Mouse (Mus musculus) intestine, embryonic 16.5 days (tissue): ENCODE measurements at regions not wholly inside any gene's neighbourhood (a gene's known extent, or its start where the extent isn't known, plus 50 kb on each side); places are given as distances from the start of the nearest gene placed in this dataset.

Experiments used
- ATAC-seq: fragments of 200-750 bp; cut with Nextera tagmentation; 2 replicates; pipeline ENCODE4 v1.8.0; 2017; ENCODE audit warnings: moderate TSS enrichment, moderate library complexity
- H3K27ac ChIP-seq: fragments of 300-500 bp; sonication (generic); 2 replicates; pipeline ENCODE4 v1.5.1; 2014; ENCODE audit warnings: mild to moderate bottlenecking, low read length
- H3K27me3 ChIP-seq: fragments of 300-500 bp; sonication (generic); replicated peaks from 2 replicates; pipeline ENCODE4 v1.6.1; 2014; ENCODE audit warnings: low read length, control low read depth, mixed read lengths; ENCODE audit not compliant: control insufficient read depth, insufficient read depth
- H3K36me3 ChIP-seq: fragments of 300-500 bp; sonication (generic); 2 replicates; pipeline ENCODE4 v1.6.1; 2014; ENCODE audit warnings: low read length, control low read depth; ENCODE audit not compliant: control insufficient read depth, insufficient read depth
- H3K4me1 ChIP-seq: fragments of 300-500 bp; sonication (generic); 2 replicates; pipeline ENCODE4 v1.6.1; 2014; ENCODE audit warnings: low read length, control low read depth, mixed read lengths; ENCODE audit not compliant: control insufficient read depth, insufficient read depth
- H3K4me2 ChIP-seq: fragments of 300-500 bp; sonication (generic); 2 replicates; pipeline ENCODE4 v1.6.1; 2014; ENCODE audit warnings: low read depth, low read length, control low read depth
- H3K4me3 ChIP-seq: fragments of 300-500 bp; sonication (generic); 2 replicates; pipeline ENCODE4 v1.5.1; 2014; ENCODE audit warnings: mild to moderate bottlenecking, low read length
- H3K9ac ChIP-seq: fragments of 300-500 bp; sonication (generic); 2 replicates; pipeline ENCODE4 v1.6.1; 2014; ENCODE audit warnings: low read depth, low read length
- H3K9me3 ChIP-seq: fragments of 300-500 bp; sonication (generic); 2 replicates; pipeline ENCODE4 v1.6.1; 2016; ENCODE audit warnings: low read length, control low read depth; ENCODE audit not compliant: control insufficient read depth
- WGBS: fragments of 180-500 bp; shearing (Covaris S2); extraction: QIAGEN DNeasy Blood & Tissue Kit; methylation state at CpG from one replicate; pipeline ENCODE4 v1.1.7; 2014; 5-methylcytosine and 5-hydroxymethylcytosine counted together

- no peaks in the 10 kb centered on the region for H3K9me3 ChIP-seq
- H3K4me2 ChIP-seq: no peak overlapping the region
- H3K36me3 ChIP-seq: no peaks in the 10 kb centered on the region
- WGBS: 23% methylated on average over 11 of the region's 11 CpGs
- peak overlapping the region; percentile 25 for H3K27ac ChIP-seq
- H3K27me3 ChIP-seq: no peaks in the 10 kb centered on the region
- H3K4me1 ChIP-seq: peaks cover 34% of the 10 kb centered on the region
- ATAC-seq: peak; percentile 49
- no peak overlapping the region for H3K9ac ChIP-seq
- no peak overlapping the region for H3K4me3 ChIP-seq
Measured at GRCm38 (mm10) chr13:97452386-97453089, 211.6 kb downstream of the Enc1 start.

DNA sequence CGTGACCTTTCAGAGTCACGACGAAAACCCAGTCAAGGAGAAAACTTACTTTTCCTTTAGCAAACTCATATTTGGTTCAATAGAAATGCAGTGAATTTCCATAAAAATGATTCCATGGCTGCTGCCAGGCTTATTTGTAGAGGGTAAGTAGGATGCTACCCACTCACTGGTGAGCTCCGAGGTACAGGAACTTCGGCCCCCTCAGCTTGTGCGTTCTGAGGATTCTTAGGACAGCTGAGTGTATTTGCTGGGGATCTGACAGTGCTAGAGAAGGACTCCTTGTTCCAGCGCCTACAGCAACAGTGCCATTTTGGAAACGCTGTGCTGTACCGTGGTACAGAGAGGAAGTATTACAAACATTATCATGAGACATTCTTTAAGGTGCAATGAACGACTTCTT is 210.4 kb downstream of the Enc1 start:
- H3K4me3 ChIP-seq: no peak overlapping the region
- no peaks in the 10 kb centered on the region for H3K36me3 ChIP-seq
- ATAC-seq: no peak
- no peak overlapping the region for H3K27ac ChIP-seq
- no peaks in the 10 kb centered on the region for H3K27me3 ChIP-seq
- no peak overlapping the region for H3K4me2 ChIP-seq
- WGBS: 56% methylated on average over 10 of the region's 10 CpGs
- H3K9ac ChIP-seq: no peak overlapping the region
- H3K4me1 ChIP-seq: peaks cover 34% of the 10 kb centered on the region
- H3K9me3 ChIP-seq: no peaks in the 10 kb centered on the region

DNA sequence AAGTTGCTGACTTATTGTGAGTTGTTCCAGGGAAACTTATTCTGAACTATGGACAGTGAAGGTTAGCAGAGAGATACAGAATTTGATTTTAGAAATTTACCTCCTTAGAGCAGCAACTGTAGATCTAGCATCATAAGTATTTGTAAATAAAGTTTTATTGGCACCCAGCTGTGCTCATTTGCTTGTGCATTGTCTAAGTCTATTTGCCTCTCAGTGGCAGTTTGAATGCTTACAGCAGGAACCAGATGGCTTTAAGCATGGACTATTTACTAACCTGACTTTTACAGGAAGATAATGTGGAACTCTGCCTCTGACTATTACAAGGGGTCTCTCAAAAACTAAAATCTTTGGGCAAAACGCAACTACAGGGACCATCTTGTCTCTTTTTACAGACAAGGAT is 207.2 kb downstream of the Enc1 start:
- WGBS: 98% methylated on average over 1 of the region's 1 CpGs
- H3K36me3 ChIP-seq: no peaks in the 10 kb centered on the region
- no peak for ATAC-seq
- no peaks in the 10 kb centered on the region for H3K27me3 ChIP-seq
- no peak overlapping the region for H3K9ac ChIP-seq
- peaks cover 28% of the 10 kb centered on the region for H3K4me1 ChIP-seq
- no peak overlapping the region for H3K4me3 ChIP-seq
- H3K9me3 ChIP-seq: no peaks in the 10 kb centered on the region
- no peak overlapping the region for H3K4me2 ChIP-seq
- H3K27ac ChIP-seq: no peak overlapping the region

DNA sequence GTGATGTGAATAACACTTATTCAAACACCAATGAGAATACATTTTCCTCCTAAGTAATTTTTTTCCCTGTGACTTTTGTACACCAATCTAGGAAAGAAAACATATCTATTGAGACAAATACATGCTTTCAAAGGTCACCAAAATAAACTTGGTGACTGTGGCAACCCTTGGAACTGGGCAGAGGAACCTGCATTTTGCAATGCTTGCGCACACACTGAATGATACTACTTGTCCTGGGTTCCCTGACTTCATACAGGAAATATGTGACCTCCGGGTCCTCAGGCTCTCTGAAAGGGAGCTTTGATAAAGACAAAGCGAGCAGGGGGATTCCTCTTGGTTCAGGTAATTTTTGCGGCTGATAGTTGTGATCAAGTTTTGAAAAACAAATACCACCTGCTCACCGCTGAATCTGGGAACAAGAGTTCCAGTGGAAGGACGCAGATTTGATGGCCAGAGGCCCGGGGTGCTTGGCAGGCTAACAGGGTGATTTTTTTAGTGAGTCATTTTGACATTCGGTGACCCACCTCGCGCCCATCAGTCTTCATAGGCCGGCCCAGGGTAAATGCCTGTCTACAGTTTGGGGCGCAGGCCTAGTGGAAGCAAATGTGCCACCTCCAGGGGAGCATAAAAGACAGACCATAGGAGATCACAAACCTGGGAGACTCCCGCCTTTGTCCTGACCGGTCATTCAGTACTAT is 203.0 kb downstream of the Enc1 start:
- Histone ChIP-seq H3K36me3 (no peaks in the 10 kb centered on the region), H3K4me3 (no peak overlapping the region), H3K9me3 (no peaks in the 10 kb centered on the region), H3K9ac (no peak overlapping the region), H3K4me2 (no peak overlapping the region), H3K27me3 (no peaks in the 10 kb centered on the region), H3K4me1 (peaks cover 25% of the 10 kb centered on the region), H3K27ac (no peak overlapping the region)
- 73% methylated on average over 14 of the region's 14 CpGs for WGBS
- no peak for ATAC-seq

DNA sequence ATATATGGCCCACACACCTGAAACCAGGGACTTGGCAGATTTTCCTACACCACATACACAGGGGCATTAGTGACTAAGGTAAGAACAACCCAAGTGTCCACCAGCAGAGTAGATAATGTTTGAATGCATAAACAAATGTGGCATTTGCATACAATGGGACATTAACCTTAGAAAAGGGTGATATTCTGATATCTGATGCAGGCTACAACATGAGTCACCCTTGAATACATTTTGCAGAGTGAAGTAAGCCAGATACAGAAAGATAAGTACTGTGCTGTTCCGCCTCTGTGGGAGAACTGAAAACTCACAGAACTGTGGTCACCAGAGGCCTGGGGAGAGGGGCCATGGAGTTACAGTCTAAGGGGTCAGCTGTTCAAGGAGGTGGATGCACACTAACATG is 201.9 kb downstream of the Enc1 start:
- Histone ChIP-seq H3K27me3 (no peaks in the 10 kb centered on the region), H3K9me3 (no peaks in the 10 kb centered on the region), H3K4me3 (no peak overlapping the region), H3K4me1 (peaks cover 27% of the 10 kb centered on the region), H3K27ac (peak overlapping the region; percentile 10; the same call in 1 of the 2 replicates), H3K9ac (no peak overlapping the region), H3K4me2 (no peak overlapping the region), H3K36me3 (no peaks in the 10 kb centered on the region)
- ATAC-seq: no peak
- WGBS: 59% methylated on average over 1 of the region's 1 CpGs

DNA sequence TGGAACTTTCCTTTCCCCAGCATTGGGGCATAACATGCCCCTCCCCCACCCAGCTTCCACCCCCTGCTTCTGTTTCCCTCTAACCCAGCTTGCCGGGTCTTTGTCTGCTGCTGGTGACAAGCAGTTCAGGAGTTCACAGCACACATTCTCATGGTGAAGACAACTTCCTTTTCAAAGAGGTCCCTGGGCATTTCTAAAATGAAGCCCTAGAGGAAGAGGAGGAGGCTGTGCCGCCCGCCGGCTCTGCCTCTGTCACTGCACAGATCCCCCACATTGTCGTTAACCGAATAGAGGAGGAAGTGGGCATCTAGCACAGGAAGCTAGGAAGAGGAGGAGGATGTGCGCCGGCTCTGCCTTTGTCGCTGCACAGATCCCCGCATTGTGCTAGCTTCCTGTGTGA is 201.4 kb downstream of the Enc1 start:
- no peak overlapping the region for H3K4me3 ChIP-seq
- no peak overlapping the region for H3K9ac ChIP-seq
- H3K4me2 ChIP-seq: no peak overlapping the region

GRCm38 (mm10) chr13:97441803-97442202 is 200.9 kb downstream of the Enc1 start:
- ATAC-seq: no peak
- Histone ChIP-seq H3K4me3 (no peak overlapping the region), H3K27ac (peak overlapping the region; percentile 10; the same call in 1 of the 2 replicates), H3K4me1 (peaks cover 27% of the 10 kb centered on the region), H3K36me3 (no peaks in the 10 kb centered on the region), H3K9me3 (no peaks in the 10 kb centered on the region), H3K9ac (no peak overlapping the region), H3K27me3 (no peaks in the 10 kb centered on the region), H3K4me2 (no peak overlapping the region)
- 45% methylated on average over 2 of the region's 2 CpGs for WGBS

More for the DNA sequence above, 201.4 kb downstream of the Enc1 start:
- ATAC-seq: no peak
- Histone ChIP-seq H3K27ac (peak overlapping the region; percentile 10), H3K9me3 (no peaks in the 10 kb centered on the region), H3K27me3 (no peaks in the 10 kb centered on the region), H3K4me1 (peaks cover 27% of the 10 kb centered on the region), H3K36me3 (no peaks in the 10 kb centered on the region)
- 49% methylated on average over 10 of the region's 10 CpGs for WGBS

- no peak for ATAC-seq
- peaks cover 30% of the 10 kb centered on the region for H3K4me1 ChIP-seq
- H3K9ac ChIP-seq: 0 out of 2 replicates have a peak overlapping the region, but pooled peaks have one; percentile 43
- H3K4me3 ChIP-seq: no peak overlapping the region
- H3K27ac ChIP-seq: no peak overlapping the region
- H3K36me3 ChIP-seq: no peaks in the 10 kb centered on the region
- WGBS: 20% methylated on average over 16 of the region's 16 CpGs
- H3K4me2 ChIP-seq: 0 out of 2 replicates have a peak overlapping the region, but pooled peaks have one; percentile 24
- H3K9me3 ChIP-seq: no peaks in the 10 kb centered on the region
- H3K27me3 ChIP-seq: no peaks in the 10 kb centered on the region
Measured at GRCm38 (mm10) chr13:97439216-97439979, 198.5 kb downstream of the Enc1 start.

GRCm38 (mm10) chr13:97438692-97439091 is 197.8 kb downstream of the Enc1 start:
- no peak overlapping the region for H3K27ac ChIP-seq
- peaks cover 27% of the 10 kb centered on the region for H3K4me1 ChIP-seq
- H3K9ac ChIP-seq: no peak overlapping the region
- H3K9me3 ChIP-seq: no peaks in the 10 kb centered on the region
- H3K36me3 ChIP-seq: no peaks in the 10 kb centered on the region
- H3K4me3 ChIP-seq: no peak overlapping the region
- 54% methylated on average over 12 of the region's 12 CpGs for WGBS
- H3K4me2 ChIP-seq: 0 out of 2 replicates have a peak overlapping the region, but pooled peaks have one; percentile 24
- ATAC-seq: no peak
- H3K27me3 ChIP-seq: no peaks in the 10 kb centered on the region
